Mouse (Mus musculus) R1 (cell line): Measurements from ENCODE around the gene Dnah5.

Experiments used
- DNase-seq: peaks from one replicate; pipeline ENCODE4 v3.0.0-alpha.2; 2018; ENCODE audit warnings: low read depth, low spot score

Dnah5 gene

DNA sequence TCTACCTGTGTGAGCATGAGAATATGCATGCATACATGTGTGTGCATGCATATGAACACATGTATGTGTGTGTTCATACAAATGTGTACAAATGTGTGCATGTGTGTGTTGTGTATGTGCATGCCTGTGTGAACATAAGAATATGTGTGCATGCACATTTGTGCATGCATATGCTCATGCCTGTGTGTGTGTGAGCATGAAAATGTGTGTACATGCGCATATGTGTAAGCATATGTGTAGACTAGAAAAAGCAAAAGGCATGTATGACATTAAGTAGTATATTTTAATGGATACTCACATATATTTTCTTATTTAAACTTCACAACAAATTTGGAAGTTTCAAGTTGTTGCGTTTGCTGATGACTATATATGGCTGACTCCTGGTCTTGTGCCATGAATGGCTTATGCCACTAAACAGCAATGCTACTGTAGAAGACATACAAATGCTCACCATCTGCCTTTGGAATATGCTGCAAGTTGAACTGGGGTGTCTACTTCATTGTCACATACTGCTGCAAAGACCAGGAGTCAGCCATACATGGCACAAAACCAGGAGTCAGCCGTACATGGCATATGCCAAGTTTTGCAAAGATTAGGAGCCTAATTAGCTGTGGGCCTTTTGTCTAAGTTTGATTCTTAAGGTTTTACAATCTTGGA is 263.2 kb downstream of the Dnah5 start:
- no peak for DNase-seq

GRCm38 (mm10) chr15:28473749-28474390 is 270.3 kb downstream of the Dnah5 start:
- DNase-seq = no peak

DNA sequence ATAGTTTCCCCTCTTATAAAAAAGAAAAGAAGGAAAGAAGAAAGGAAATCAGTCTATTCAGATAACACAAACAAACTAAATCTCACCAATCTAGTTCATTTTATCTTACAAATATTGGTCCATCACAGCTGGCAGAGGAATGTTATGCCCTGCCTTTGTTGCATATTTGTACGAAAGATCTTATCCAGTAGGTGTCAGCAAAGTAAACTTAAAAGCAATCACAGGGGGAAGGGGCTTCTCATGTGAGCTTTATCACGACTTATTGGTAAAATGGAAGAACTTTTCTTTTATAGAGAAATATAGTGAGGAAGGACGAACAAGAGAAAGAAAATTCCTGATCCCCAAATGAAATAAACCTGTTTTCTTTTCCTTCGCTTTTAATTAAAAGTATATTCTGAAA is 299.3 kb downstream of the Dnah5 start:
- no peak for DNase-seq

DNA sequence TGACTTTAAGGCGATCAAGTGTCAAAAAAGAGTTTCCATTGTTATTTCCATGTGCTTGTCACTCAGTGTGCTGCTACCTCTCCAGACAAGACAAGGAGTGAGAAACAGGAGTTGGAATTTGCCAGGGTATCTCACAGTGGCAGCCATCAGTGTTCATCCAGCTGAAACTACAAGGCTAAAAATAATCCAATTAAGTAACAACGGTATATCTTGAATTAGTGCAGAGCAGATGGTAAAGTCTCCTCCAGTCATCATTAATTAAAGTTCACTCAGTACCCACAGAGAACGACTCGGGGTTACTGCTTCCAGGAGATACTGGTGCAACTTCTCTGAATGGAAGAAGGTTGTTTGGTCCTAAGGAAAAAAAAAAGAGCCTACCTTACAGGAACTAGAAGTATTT is 311.6 kb downstream of the Dnah5 start:
- DNase-seq = no peak
